Mouse (Mus musculus) CD4-positive, CD25-positive, alpha-beta regulatory T cell, adult 9 weeks (primary cell): ENCODE measurements around the gene Adck1. TPM values are rescaled to one million over a fixed set of nuclear protein-coding genes. Genes with fewer than 3 reads are reported as not detected.

Experiments
- polyA plus RNA-seq: library from polyadenylated mRNA; unstranded; fragments of 100-300 nt; shearing (Covaris generic); gene quantifications from one replicate; pipeline ENCODE4 v1.2.1, GENCODE M21; 2017

Adck1 gene
- polyA plus RNA-seq = 24.9 TPM

GRCm38 (mm10) chr12:88360441-88361119 lies at the start of gene Adck1:
Gene Adck1, plus strand, starts transcription at chr12:88360554.

GRCm38 (mm10) chr12:88323926-88324325 lies 36.4 kb upstream of the Adck1 start, which contains the start of gene Gm5039:
Gene Gm5039, minus strand, starts transcription at chr12:88324026.

Other genes starting within 250 kb of the Adck1 start
- not detected for gene Gm10436, start 178.4 kb upstream of the Adck1 start, polyA plus RNA-seq
- not detected for gene Gm8332, start 110.5 kb upstream of the Adck1 start, polyA plus RNA-seq
- gene Gm5662, start 86.1 kb upstream of the Adck1 start, polyA plus RNA-seq = 0.15 TPM
- gene Gm5039, start 36.5 kb upstream of the Adck1 start, polyA plus RNA-seq = not detected